Mouse (Mus musculus) embryonic facial prominence, embryonic 14.5 days (tissue): ENCODE data around the gene Dock1. TPM values are rescaled to one million over a fixed set of nuclear protein-coding genes. Genes with fewer than 3 reads are reported as not detected.

ENCODE experiments used
- ATAC-seq: fragments of 200-750 bp; cut with Nextera tagmentation; 2 replicates; pipeline ENCODE4 v1.8.0; 2017; ENCODE audit warnings: low read depth, moderate number of reproducible peaks, moderate TSS enrichment
- DNase-seq: peaks from one replicate; pipeline ENCODE4 v3.0.0-alpha.2; 2015; ENCODE audit warnings: low spot score
- H3K27ac ChIP-seq: fragments of 300-500 bp; sonication (generic); replicated peaks from 2 replicates; pipeline ENCODE4 v1.5.1; 2014; ENCODE audit warnings: low read depth, mild to moderate bottlenecking, low read length, moderate library complexity
- H3K27me3 ChIP-seq: fragments of 300-500 bp; sonication (generic); replicated peaks from 2 replicates; pipeline ENCODE4 v1.6.1; 2014; ENCODE audit warnings: low read length; ENCODE audit not compliant: control insufficient read depth, insufficient read depth
- H3K36me3 ChIP-seq: fragments of 300-500 bp; sonication (generic); 2 replicates; pipeline ENCODE4 v1.6.1; 2014; ENCODE audit warnings: low read length, mixed read lengths; ENCODE audit not compliant: control insufficient read depth, insufficient read depth
- H3K4me1 ChIP-seq: fragments of 300-500 bp; sonication (generic); 2 replicates; pipeline ENCODE4 v1.6.1; 2014; ENCODE audit warnings: antibody characterized with exemption, low read length; ENCODE audit not compliant: control insufficient read depth, insufficient read depth
- H3K4me2 ChIP-seq: fragments of 300-500 bp; sonication (generic); 2 replicates; pipeline ENCODE4 v1.6.1; 2014; ENCODE audit warnings: low read depth, mild to moderate bottlenecking, low read length, moderate library complexity, mixed read lengths
- H3K4me3 ChIP-seq: fragments of 300-500 bp; sonication (generic); 2 replicates; pipeline ENCODE4 v1.5.1; 2014; ENCODE audit warnings: low read depth, mild to moderate bottlenecking, low read length
- H3K9ac ChIP-seq: fragments of 300-500 bp; sonication (generic); 2 replicates; pipeline ENCODE4 v1.6.1; 2014; ENCODE audit warnings: low read depth, mild to moderate bottlenecking, low read length, moderate library complexity, mixed read lengths
- H3K9me3 ChIP-seq: fragments of 300-500 bp; sonication (generic); 2 replicates; pipeline ENCODE4 v1.6.1; 2016; ENCODE audit warnings: low read length; ENCODE audit not compliant: control insufficient read depth
- WGBS: fragments of 180-500 bp; shearing (Covaris S2); extraction: QIAGEN DNeasy Blood & Tissue Kit; methylation state at CpG from one replicate; pipeline ENCODE4 v1.1.7; 2014; 5-methylcytosine and 5-hydroxymethylcytosine counted together
- polyA plus RNA-seq: library from polyadenylated mRNA; unstranded; fragments of >200 nt; fragmentation: Nextera tagmentation; extraction: Ambion mirVana; gene quantifications from 2 replicates; pipeline ENCODE4 v1.2.1, GENCODE M21; 2014

Gene Dock1
- polyA plus RNA-seq, 1 experiment from 2014 or later, result 35.6 TPM

DNA sequence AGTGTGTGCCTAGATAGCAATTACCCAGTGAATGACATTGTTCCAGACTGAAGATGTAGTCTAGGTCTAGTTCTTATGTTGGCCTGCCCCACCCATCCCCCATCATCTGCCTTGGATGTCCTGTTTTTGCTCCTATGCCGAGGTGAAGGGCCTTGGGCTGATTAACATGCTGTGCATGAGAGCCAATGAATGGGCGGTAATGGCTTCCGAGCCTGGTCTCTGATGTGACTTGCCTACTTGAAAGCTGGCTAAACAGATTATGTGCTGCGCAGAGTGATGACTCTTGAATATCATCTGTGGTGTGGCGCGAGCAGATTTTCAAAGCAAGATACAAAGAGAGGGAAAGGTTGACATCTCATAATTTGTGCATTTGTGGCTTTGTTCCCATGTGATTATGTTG, 191.5 kb downstream of the Dock1 start:
- WGBS, result 85% methylated on average over 6 of the region's 6 CpGs
- peaks cover 15% of the 10 kb centered on the region; the same call in 1 of the 2 replicates for H3K36me3 ChIP-seq
- ATAC-seq, result no peak
- no peaks in the 10 kb centered on the region for H3K4me1 ChIP-seq
- H3K4me2 ChIP-seq, result no peak overlapping the region
- DNase-seq, result no peak
- H3K9ac ChIP-seq, result no peak overlapping the region
- no peaks in the 10 kb centered on the region for H3K9me3 ChIP-seq
- no peak overlapping the region for H3K27ac ChIP-seq
- H3K27me3 ChIP-seq, result no peaks in the 10 kb centered on the region
- H3K4me3 ChIP-seq, result no peak overlapping the region

DNA sequence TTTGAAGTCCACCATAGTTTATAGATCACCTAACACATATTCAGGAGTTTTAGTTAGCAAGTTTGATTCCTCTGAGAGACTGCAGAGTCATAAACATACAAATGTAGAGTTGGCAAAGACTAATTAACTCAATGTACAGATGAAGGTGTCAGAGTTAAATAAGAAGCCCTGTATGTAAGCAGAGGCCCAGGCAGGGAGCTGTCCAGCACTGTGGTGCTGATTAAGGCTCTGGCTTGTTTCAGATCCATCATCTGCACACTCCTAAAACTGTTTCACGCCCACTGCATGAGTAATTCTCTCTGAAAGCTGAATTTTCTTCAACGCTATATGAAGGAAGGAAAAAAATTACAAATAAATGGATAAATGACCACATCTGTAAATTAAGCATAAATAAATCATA, 193.7 kb downstream of the Dock1 start:
- H3K9me3 ChIP-seq, result no peaks in the 10 kb centered on the region
- ATAC-seq (no peak), DNase-seq (peak; percentile 79)
- H3K4me2 ChIP-seq, result no peak overlapping the region
- H3K4me3 ChIP-seq, result no peak overlapping the region
- no peaks in the 10 kb centered on the region for H3K27me3 ChIP-seq
- H3K36me3 ChIP-seq, result peaks cover 15% of the 10 kb centered on the region; the same call in 1 of the 2 replicates
- H3K4me1 ChIP-seq, result no peaks in the 10 kb centered on the region
- no peak overlapping the region for H3K9ac ChIP-seq
- no peak overlapping the region for H3K27ac ChIP-seq
- WGBS, result 77% methylated on average over 2 of the region's 2 CpGs

DNA sequence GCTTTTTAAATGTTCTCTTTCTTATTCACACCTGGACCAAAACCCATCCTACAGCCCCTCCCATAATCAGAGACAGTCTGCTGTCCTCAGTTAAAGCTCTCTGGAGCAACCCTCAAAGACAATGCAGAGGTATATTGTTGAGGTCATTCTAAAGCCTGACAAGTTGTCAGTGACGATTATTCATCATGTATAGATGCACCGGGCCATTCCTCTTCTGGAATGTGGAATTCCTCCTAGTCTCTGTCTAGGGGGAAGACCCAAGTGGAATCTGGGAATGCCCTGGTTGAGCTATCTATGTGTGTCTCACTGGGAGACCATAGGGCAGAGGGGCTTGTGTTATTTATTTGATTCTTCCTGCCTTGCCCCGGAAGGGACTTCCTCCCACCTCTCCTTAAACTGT, 202.1 kb downstream of the Dock1 start:
- Histone ChIP-seq H3K36me3 (peaks cover 33% of the 10 kb centered on the region; the same call in 1 of the 2 replicates), H3K4me1 (no peaks in the 10 kb centered on the region), H3K9ac (no peak overlapping the region), H3K4me2 (no peak overlapping the region), H3K4me3 (no peak overlapping the region), H3K9me3 (no peaks in the 10 kb centered on the region), H3K27me3 (no peaks in the 10 kb centered on the region), H3K27ac (no peak overlapping the region)
- DNase-seq, result no peak
- ATAC-seq, result no peak
- WGBS, result 80% methylated on average over 3 of the region's 3 CpGs

DNA sequence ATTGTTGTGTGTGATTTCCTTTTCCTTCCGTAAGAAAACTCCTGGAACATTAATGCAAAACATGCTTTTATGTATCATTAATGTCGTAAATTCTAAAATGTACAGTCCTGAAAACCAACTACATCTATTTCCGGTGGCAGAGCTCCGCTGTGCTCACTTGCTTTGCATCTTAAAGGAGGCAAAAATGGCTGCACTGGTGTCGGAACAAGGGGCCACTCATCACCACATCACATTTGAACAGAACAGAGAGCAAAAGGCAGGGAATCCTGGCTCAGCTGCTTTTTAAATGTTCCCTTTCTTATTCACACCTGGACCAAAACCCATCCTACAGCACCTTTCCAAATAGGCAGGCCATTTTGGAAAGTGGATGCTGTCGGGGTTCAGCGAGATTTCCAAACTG, 202.5 kb downstream of the Dock1 start:
- Histone ChIP-seq H3K27me3 (no peaks in the 10 kb centered on the region), H3K4me1 (no peaks in the 10 kb centered on the region), H3K36me3 (peaks cover 35% of the 10 kb centered on the region; the same call in 1 of the 2 replicates), H3K4me3 (no peak overlapping the region), H3K27ac (no peak overlapping the region), H3K9me3 (no peaks in the 10 kb centered on the region), H3K4me2 (no peak overlapping the region), H3K9ac (no peak overlapping the region)
- no peak for DNase-seq
- ATAC-seq, result no peak
- 93% methylated on average over 7 of the region's 7 CpGs for WGBS

DNA sequence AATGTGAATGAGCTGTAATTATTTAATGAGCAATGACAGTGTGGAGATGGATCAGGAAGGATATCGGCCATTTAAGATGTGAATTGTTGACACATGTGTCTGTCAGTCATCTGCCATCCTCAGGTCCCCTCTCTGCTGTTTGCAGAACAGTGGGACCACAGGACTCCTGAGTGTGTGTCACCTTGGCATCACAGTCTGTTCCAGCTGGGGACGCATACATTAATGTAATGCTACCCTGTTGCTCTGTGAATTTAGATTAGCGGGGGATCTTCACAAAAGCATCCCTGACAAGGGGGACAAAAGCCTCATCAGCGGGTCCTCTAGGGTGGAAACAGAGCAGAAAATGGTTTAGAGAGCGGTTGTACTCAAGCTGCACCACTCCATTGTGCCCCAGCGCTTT, 208.5 kb downstream of the Dock1 start:
- Histone ChIP-seq H3K4me3 (no peak overlapping the region), H3K9me3 (no peaks in the 10 kb centered on the region), H3K4me2 (no peak overlapping the region), H3K27me3 (no peaks in the 10 kb centered on the region), H3K36me3 (peaks cover 41% of the 10 kb centered on the region), H3K4me1 (no peaks in the 10 kb centered on the region), H3K9ac (no peak overlapping the region), H3K27ac (no peak overlapping the region)
- whole genome bisulfite sequencing, result 74% methylated on average over 6 of the region's 6 CpGs
- DNase-seq, result no peak
- ATAC-seq, result no peak

DNA sequence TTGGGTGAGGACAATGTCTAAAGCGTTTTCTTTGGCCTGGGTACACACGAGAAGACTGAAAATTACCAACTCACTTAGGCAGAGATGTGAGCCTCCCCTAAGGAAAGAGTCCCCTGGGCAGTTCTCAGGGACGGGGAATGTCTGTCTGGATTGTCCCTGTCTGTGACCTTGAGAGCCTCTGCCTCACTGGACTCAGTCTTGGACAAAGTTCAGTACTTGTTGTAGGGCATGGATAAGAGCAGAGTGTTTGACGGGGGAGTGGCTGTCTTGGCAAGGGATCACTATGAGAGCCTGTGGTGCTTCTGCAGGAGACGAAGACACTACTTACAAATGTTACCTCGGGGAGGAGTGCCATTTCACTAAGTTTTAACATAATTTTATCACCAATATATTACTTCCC, 210.0 kb downstream of the Dock1 start:
- ATAC-seq (no peak), DNase-seq (no peak)
- WGBS, result 64% methylated on average over 6 of the region's 6 CpGs
- H3K9ac ChIP-seq, result no peak overlapping the region
- no peaks in the 10 kb centered on the region for H3K27me3 ChIP-seq
- H3K36me3 ChIP-seq, result peaks cover 27% of the 10 kb centered on the region
- no peak overlapping the region for H3K4me3 ChIP-seq
- no peaks in the 10 kb centered on the region for H3K9me3 ChIP-seq
- H3K4me2 ChIP-seq, result no peak overlapping the region
- no peaks in the 10 kb centered on the region for H3K4me1 ChIP-seq
- H3K27ac ChIP-seq, result no peak overlapping the region

DNA sequence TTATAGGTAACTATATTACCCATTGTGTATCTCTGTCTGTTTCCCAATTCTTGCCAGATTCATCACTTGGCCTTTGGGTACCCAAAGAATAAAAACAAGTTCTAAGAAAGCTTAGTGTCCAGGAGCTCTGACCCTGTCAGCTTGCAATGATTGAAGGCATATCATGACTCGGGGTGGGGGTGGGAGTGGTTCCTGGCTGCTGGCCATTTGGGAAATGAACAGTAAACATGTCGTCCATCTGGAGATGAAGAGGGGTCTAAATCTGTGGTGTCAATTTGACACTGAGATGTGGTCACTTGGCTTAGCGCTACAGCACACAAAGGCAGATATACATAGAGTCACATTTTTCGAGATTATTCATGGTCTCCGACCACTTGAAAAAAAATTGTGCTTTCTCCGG, 213.1 kb downstream of the Dock1 start:
- Histone ChIP-seq H3K4me2 (no peak overlapping the region), H3K36me3 (peaks cover 7% of the 10 kb centered on the region; the same call in 1 of the 2 replicates), H3K9me3 (no peaks in the 10 kb centered on the region), H3K4me1 (no peaks in the 10 kb centered on the region), H3K27me3 (no peaks in the 10 kb centered on the region), H3K4me3 (no peak overlapping the region), H3K9ac (no peak overlapping the region), H3K27ac (no peak overlapping the region)
- no peak for ATAC-seq
- no peak for DNase-seq
- WGBS, result 76% methylated on average over 6 of the region's 6 CpGs

DNA sequence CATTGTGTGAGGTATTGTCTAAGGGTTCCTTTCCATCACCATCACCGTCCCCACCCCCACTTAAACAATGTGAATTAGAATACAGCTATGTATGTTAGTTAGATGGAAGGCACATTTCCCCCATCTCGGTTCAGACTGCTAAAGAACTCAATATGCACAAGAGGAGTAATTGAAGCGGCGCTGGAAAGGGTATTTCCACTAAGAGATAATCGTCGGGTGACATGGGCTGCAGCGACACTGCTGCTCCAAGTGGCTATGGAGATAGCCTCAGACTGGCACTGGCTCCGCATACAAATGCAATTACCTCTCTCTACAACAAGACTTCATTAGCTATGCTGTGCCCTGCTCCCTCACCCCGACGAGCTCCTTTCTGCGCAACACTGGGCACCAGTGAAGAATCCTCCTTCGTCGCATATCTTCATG, 222.0 kb downstream of the Dock1 start:
- ATAC-seq (no peak), DNase-seq (no peak)
- Histone ChIP-seq H3K36me3 (0 out of 2 replicates have a peak, but pooled peaks cover 4% of the 10 kb centered on the region), H3K4me3 (no peak overlapping the region), H3K27me3 (no peaks in the 10 kb centered on the region), H3K9ac (no peak overlapping the region), H3K4me2 (no peak overlapping the region), H3K9me3 (no peaks in the 10 kb centered on the region), H3K4me1 (no peaks in the 10 kb centered on the region), H3K27ac (no peak overlapping the region)
- WGBS, result 95% methylated on average over 13 of the region's 13 CpGs

DNA sequence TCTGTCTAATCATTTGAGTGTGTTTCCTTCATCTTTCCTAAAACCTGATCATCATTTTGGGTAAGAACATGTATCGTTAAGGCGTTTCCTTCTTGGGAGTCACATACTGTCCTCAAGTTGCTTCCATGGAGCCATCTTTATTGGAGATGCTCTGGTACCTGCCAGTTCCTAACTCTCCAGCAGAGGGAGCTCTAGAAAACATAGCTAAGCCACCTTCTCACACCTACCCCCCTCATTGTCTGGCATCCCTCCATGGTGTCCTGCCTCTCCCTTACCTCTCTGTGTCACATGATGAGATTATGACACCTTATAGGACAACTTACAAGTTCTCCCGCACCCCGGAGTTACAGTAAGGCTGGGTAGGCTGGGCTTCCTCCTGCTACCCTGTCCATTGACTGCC, 222.5 kb downstream of the Dock1 start:
- ATAC-seq (no peak; the same call in 1 of the 2 replicates), DNase-seq (no peak)

More for the DNA sequence above, 222.5 kb downstream of the Dock1 start:
- no peaks in the 10 kb centered on the region for H3K27me3 ChIP-seq
- 0 out of 2 replicates have a peak, but pooled peaks cover 4% of the 10 kb centered on the region for H3K36me3 ChIP-seq
- no peak overlapping the region for H3K9ac ChIP-seq
- H3K27ac ChIP-seq, result no peak overlapping the region
- H3K4me1 ChIP-seq, result no peaks in the 10 kb centered on the region
- no peak overlapping the region for H3K4me2 ChIP-seq
- H3K9me3 ChIP-seq, result no peaks in the 10 kb centered on the region
- H3K4me3 ChIP-seq, result no peak overlapping the region
- 90% methylated on average over 4 of the region's 4 CpGs for WGBS
